Mouse (Mus musculus) cerebellum, adult 9-10 months (tissue): ENCODE data around the gene Sept12.

Experiments used
- DNase-seq: peaks from one replicate; pipeline ENCODE4 v3.0.0; 2022

Sept12 gene

GRCm38 (mm10) chr16:4937351-4938190 lies 60.1 kb downstream of the Sept12 start:
- DNase-seq = no peak
